Mouse (Mus musculus) brain, embryonic 14.5 days (tissue): ENCODE measurements around the gene Plxna2. TPM values are rescaled to one million over a fixed set of nuclear protein-coding genes. Genes with fewer than 3 reads are reported as not detected.

Experiments
- DNase-seq: peaks from one replicate; pipeline ENCODE4 v3.0.0-alpha.2; 2011; ENCODE audit warnings: low read depth
- CTCF ChIP-seq: fragments of 200-500 bp; IDR thresholded peaks from 2 replicates; pipeline ENCODE4 v1.5.1; 2012; ENCODE audit warnings: inconsistent platforms, mild to moderate bottlenecking, moderate library complexity, borderline replicate concordance; ENCODE audit not compliant: insufficient read depth, insufficient read length; ENCODE audit errors: extremely low read depth
- POLR2A ChIP-seq: fragments of 200-500 bp; IDR thresholded peaks from 2 replicates; pipeline ENCODE4 v1.6.1; 2012; ENCODE audit warnings: mild to moderate bottlenecking, inconsistent platforms, borderline replicate concordance; ENCODE audit not compliant: poor library complexity, insufficient read depth, insufficient read length, severe bottlenecking; ENCODE audit errors: extremely low read depth
- polyA plus RNA-seq: library from polyadenylated mRNA; depleted of rRNA; stranded (reverse); fragments of >200 nt; gene quantifications from 2 replicates; pipeline ENCODE4 v1.2.3, GENCODE M21; 2012

Plxna2 gene
- polyA plus RNA-seq, 1 experiment, result 60.3 TPM

DNA sequence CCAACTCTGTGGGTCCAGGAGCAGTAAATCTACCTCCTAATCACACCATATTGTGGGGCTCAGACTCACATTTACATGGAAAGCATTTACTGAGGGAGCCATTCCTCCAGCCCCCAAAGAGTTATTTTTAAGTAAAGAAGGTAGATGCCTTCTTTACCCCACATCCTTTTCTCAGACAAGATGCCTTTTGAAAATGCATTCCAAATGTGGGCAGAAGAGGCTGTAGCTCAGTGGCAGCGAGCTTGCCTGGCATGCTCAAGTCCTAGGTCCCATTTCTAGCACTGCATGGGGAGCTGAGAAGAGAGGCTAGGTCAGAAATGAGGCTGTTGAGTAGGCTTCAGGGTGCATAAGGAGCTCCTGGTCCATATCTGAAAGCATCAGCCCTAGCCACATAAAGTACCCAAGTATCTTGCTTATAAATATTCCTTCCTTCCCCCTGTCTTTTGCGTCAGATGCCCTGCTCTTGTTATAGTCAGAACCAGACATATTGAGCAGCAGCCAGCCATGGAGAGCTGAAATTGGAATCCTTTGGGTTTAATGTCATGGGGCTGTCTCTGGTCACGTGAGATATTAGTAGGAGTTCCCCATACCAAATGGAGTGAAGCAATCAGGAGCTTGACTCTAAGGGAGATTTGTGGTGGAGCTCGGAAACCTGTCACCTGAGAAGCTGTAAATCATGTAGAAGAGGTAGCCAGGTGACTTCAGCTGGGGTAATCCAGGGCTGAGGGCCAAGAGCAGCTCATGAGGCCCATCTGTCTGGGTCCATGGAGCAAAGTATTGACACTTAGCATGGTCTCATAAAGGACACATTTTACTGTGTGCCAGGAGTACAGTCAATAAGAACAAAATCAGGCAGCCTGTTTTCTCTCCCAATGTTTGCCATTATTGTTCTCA, 96.4 kb downstream of the Plxna2 start:
- DNase-seq, result no peak
- TF ChIP-seq POLR2A (no peak), CTCF (no peak)

DNA sequence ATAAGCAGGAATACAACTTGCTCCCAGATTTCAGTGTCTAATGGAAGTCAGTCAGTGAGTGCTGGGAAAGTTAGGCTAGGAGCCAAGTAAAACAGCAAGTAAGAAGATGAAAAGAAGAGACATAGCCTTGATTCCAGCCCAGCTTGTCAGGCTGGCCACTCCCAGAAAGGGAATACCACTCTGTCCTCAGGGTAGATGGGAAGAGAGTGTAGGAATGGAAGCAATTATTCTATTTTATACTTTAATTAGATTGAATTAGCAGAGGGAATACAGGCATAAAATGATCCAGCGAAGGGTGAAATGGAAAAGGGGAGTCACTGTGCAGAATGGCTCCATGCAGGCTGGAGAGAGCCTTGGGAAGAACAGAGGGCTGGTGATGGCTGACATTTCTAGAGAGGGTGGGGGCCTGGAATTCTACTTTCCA, 99.4 kb downstream of the Plxna2 start:
- peak; percentile 52 for DNase-seq
- TF ChIP-seq POLR2A (no peak), CTCF (no peak)

- TF ChIP-seq POLR2A (no peak), CTCF (no peak)
- DNase-seq, result no peak
Measured at GRCm38 (mm10) chr1:194720406-194720805, 102.4 kb downstream of the Plxna2 start.

DNA sequence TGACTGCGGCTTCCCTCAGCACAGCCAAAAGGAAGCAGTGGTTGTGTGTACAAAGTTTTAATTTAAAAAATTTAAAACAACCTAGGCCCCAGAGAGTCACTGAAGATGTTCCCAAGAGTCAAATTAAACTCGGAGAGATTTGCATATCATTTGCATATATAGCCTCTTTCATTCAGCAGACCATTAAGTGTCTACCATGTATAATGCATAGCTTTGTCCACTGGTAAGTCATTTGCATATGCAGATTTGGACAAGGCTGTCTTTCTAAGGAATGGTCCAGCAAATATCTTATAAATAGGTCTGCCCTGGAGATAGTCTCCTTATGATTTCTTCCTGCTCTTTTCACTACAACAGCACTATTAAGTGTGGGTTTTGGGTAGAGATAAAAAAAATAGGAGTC, 103.2 kb downstream of the Plxna2 start:
- TF ChIP-seq CTCF (no peak), POLR2A (no peak)
- peak; percentile 76 for DNase-seq

GRCm38 (mm10) chr1:194722329-194722728, 104.3 kb downstream of the Plxna2 start:
- no peak for TF ChIP-seq POLR2A
- TF ChIP-seq CTCF, result peak; percentile 61

DNA sequence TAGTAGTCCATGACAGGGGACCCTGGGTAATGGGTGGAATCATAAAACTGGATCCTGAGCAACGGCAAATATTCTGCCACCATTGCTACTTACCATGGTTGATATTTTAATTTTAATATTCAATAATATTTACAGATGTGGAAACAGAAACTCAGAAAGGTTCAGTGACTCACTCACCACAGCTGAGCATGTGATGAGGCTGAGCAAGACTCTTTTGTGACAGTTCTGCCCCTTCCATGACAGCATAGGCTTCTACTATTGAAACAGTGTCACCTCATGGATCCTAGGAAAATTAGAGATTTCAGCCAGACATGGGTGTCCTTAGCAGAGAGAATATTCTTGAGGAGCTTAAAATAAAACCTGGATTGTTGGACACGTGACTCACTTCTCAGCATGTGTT, 116.8 kb downstream of the Plxna2 start:
- no peak for DNase-seq
- TF ChIP-seq CTCF (no peak), POLR2A (no peak)

More at GRCm38 (mm10) chr1:194722329-194722728, 104.3 kb downstream of the Plxna2 start:
- DNase-seq, result peak; percentile 82

- TF ChIP-seq CTCF (no peak), POLR2A (no peak)
- peak; percentile 68 for DNase-seq
Measured at GRCm38 (mm10) chr1:194739894-194740293, 121.9 kb downstream of the Plxna2 start.

DNA sequence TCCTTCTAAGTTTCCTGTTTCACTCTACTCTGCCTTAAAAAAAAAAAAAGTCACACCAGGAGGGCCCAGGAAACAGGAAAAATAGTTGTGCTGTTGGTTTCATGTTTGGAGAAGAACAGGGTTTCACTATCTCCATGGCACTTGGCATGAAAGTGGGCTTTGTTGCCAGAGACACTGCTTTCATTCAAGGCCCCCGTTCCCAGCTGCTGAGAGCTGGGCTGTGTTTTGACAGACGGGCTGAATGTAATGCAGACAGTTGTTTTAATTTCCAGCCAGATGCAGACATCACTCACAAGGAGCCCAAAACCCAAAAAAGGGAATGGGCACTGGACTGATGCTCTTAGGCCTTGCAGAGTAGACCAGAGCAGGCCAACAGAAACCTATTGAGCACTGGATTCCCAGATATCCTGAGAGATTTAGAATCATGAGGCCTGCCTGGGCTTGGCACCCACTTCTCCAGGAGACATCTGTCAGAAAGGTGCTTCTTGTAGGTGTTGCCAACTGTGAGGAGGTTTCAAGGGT, 124.9 kb downstream of the Plxna2 start:
- peak; percentile 55 for DNase-seq
- TF ChIP-seq POLR2A, result no peak

DNA sequence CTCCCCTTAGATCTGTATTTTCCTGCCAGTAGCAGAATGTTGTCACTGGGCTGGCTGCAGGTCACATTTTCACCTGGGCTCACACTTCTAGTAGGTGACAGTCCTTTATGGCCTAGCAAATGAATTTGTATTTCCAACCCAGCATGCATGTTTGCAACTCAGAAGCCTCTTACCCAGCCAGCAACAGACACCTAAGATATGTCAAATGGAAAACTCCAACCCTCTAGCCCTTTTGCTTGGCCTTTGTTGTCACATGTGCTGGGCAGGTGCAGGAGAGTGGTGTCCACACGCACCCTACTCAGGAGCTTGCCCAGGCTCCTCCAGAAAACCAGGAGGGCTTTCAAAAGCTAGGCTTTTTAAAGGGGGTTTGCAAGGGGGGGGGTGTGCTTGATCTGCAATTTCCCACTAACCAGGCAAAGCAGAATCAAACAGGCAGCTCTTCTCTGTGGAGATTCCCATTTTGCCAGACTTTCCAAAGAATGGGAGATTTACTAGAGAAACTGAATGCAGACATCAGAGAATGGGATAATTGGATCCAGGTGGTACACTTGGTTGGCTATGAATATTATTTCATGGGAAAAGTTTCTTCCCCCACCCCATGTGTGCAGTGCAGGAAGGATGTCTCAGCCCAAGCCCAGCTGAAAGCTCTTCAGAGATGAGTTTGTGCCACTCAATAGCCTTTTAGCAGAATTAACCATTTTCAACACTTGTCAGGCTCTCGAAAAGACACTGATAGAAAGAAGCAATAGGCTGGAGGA, 127.3 kb downstream of the Plxna2 start:
- TF ChIP-seq CTCF (no peak), POLR2A (no peak)
- DNase-seq, result peak; percentile 62

GRCm38 (mm10) chr1:194746332-194747249, 128.6 kb downstream of the Plxna2 start:
- TF ChIP-seq CTCF (no peak), POLR2A (no peak)
- DNase-seq, result peak; percentile 98
